Mouse (Mus musculus): ENCODE measurements around the gene Psmb4. TPM values are rescaled to one million over a fixed set of nuclear protein-coding genes. Genes with fewer than 3 reads are reported as not detected.
A peak's percentile ranks its signal among the peaks of the same experiment; 100 is the strongest.
"Not testable (repeated sequence)": the region's sequence is repeated elsewhere in the genome, so short reads cannot be mapped to it uniquely, and the experiment has no call there.

Psmb4 gene
- 100 to 1,000 TPM; 330 to 360 TPM for total RNA-seq (2021)
- long read RNA-seq, experiment 1, transcript Psmb4-201 (7 exons, 1,183 nt): major isoform, 87 of 90 reads
- long read RNA-seq, experiment 1, partial matches to known transcripts: 2 of 90 reads
- long read RNA-seq, experiment 1, other reads (novel, unspliced or antisense): 1 of 90 reads
- long read RNA-seq, experiment 2, transcript Psmb4-201 (7 exons, 1,183 nt): major isoform, 75 of 78 reads
- long read RNA-seq, experiment 2, partial matches to known transcripts: 3 of 78 reads
- long read RNA-seq, experiment 2, other reads (novel, unspliced or antisense): 0 of 78 reads

- DNase-seq (ENCODE audit: low spot score in 2 of 2): peak; percentile 61 to 82
Observed at GRCm38 (mm10) chr3:94886316-94887224, at the start of gene Psmb4. Psmb4 (minus strand) TSS chr3:94886961.

- not testable (repeated sequence) for DNase-seq (ENCODE audit: low spot score in 2 of 2)
Observed at GRCm38 (mm10) chr3:94936147-94936546, 49.4 kb upstream of the Psmb4 start.

DNA sequence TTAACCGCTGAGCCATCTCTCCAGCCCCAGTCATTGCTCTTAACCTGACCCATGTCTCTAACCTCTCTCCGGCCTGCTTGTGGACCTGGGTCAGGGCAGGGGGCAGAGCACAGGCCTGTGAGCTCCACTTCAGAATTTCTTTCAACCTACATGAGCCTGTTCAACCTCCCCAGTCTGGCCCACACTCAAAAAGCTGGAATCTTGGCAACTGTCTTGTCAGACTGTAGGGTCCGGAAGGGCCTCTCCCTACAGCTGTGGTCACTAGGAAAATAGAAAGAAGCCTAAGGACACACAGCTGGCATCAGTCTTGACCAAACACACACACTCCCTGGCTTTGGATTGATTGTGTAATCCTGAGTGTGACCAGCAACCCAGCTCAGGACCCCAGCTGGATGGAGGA, 48.6 kb upstream of the Psmb4 start:
- peak in 1 of 2 experiments; percentile 71 for DNase-seq (ENCODE audit: low spot score in 2 of 2)

DNA sequence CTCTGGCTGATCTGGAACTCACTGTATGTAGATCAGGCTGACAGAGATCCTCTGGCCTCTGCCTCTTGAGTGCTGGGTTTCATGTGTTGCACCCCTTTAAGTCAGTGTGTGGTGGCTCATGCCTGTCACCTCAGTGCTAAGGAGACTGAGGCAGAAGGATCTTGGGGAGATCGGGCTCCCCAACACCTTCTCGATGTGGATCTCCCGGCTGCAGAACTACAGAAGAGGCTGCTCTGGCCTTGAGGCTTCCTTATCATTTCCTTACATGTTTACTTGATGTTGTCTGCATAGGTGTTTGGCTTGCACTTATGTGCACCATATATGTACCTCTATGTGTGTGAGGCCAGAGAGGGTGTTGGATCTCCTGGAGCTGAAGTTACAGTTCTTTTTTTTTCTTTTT, 47.8 kb upstream of the Psmb4 start:
- DNase-seq (ENCODE audit: low spot score in 2 of 2): not testable (repeated sequence)

- DNase-seq (ENCODE audit: low spot score in 2 of 2): not testable (repeated sequence)
Observed at GRCm38 (mm10) chr3:94933604-94934003, 46.8 kb upstream of the Psmb4 start.

DNA sequence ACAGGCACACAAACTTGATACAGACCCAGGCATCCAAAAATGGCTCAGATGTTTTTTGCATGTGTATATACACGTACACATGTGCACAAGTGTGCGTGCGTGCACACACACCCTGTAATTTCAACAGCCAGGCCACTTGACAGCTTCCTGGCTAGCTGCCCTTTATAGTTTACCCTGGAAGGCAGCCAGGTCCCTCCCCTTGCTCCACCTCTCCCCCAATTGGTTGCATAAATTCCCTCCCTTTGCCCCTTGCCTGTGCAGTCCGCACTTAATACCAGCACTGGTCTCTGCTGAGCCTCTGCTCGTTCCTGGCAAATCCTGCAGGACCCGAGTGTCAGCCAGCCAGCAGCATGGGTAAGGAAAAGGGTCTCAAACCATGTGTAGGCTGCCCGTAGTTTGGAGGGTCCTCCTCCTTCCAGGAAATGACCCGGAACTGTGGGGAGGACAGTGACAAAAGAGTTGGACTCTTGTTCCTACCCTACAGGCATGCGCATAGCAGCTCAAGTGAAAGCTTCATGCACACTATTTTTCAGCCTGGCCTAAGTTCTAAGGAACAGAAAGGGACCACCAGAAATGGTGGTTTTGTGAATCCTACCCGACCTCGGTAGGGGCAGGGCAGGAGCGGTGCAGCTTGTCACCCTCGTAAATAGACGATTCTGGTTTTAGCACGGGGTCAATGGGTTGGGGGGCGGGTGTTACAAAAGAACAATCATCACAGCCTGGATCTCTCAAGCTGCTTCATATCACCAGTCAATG, 46.2 kb upstream of the Psmb4 start, which contains the start of gene Selenbp1:
Gene Selenbp1 (plus strand): TSS at position 248 of the 756 bp plus-strand sequence.
- DNase-seq (ENCODE audit: low spot score in 2 of 2): peak; percentile 49 to 67

GRCm38 (mm10) chr3:94932279-94932678, 45.5 kb upstream of the Psmb4 start:
- not testable (repeated sequence) for DNase-seq (ENCODE audit: low spot score in 2 of 2)

GRCm38 (mm10) chr3:94931427-94932082, 44.8 kb upstream of the Psmb4 start:
- not testable (repeated sequence) for DNase-seq (ENCODE audit: low spot score in 2 of 2)

DNA sequence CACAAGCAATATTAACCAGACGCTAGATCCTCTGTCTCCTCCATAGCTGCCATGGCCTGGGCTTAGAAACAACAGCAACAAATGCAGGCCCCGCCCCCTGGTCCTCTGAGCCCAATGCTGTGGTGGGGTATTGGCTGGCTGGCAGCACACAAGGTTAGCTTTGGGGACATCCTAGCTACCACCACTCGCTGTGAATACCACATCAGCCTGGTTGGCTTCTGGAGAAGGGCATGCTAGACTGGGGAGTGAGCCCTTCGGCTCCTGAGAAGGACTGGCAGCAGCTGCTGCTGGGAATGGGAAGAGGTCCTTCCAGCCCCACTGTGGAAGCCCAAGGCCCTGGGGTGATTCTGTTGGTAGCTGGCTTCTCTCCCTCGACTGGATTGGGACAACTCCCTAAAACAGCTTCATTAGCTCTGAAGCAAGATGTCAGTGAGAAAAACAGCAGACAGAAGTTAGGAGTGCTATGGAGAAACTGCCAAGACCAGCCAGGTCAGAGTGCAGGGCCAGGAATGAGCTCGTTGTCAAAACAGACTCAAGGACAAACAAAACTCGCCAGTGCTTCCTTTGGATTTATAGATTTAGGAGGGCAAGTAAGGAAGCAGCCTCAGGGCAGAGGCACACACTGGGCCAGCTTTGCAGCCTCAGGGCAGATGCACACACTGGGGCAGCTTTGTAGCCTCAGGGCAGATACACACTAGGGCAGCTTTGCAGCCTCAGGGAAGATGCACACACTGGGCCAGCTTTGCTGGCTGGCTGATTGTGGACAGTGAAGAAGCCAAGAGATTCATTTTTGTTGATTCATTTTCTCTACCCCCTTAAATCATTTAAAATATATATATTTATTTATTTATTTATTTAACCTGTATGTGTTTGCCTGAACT, 43.9 kb upstream of the Psmb4 start:
- DNase-seq (ENCODE audit: low spot score in 2 of 2): not testable (repeated sequence)

DNA sequence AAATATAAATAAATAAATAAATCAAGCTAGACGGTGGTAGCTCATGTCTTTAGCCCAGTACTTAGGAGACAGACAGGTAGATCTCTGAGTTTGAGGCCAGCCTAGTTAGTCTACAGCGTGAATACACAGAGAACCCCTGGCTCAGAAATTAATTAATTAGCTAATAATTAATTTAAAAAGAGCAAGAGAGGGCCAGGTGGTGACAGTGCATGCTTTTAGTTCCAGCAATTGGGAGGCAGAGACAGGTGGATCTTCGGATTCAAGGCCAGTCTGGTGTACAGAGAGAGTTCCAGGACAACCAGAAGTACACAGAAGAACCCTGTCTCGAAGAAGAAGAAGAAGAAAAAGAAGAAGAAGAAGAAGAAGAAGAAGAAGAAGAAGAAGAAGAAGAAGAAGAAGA, 42.2 kb upstream of the Psmb4 start:
- not testable (repeated sequence) for DNase-seq (ENCODE audit: low spot score in 2 of 2)

DNA sequence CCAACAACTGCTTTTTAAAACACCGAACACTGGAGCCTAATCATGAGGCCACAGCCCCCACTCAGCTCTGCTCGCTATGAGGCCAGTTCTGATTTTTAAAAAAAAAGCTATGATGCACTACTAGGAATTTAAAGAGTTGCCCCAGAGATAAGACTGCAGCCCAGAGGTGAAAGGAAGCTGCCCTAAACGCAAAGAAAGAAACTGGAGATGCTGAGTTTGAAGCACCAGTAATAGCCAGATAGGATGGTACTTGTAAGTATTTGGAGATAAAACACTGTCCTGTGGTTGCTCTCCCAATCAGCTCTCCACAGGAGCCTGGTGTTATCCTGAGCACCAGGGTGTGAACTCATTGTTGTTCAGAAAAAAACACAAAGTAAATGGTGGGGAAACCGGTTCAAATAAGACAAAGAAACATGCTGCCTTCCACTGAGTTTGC, 39.6 kb upstream of the Psmb4 start:
- not testable (repeated sequence) for DNase-seq (ENCODE audit: low spot score in 2 of 2)

GRCm38 (mm10) chr3:94924688-94925087, 37.9 kb upstream of the Psmb4 start:
- no peak for DNase-seq (ENCODE audit: low spot score in 2 of 2)

- no peak for DNase-seq (ENCODE audit: low spot score in 2 of 2)
Observed at GRCm38 (mm10) chr3:94922333-94922732, 35.6 kb upstream of the Psmb4 start.

GRCm38 (mm10) chr3:94921104-94921503, 34.3 kb upstream of the Psmb4 start:
- no peak for DNase-seq (ENCODE audit: low spot score in 2 of 2)

- no peak for DNase-seq (ENCODE audit: low spot score in 2 of 2)
Observed at GRCm38 (mm10) chr3:94918845-94919244, 32.1 kb upstream of the Psmb4 start.

DNA sequence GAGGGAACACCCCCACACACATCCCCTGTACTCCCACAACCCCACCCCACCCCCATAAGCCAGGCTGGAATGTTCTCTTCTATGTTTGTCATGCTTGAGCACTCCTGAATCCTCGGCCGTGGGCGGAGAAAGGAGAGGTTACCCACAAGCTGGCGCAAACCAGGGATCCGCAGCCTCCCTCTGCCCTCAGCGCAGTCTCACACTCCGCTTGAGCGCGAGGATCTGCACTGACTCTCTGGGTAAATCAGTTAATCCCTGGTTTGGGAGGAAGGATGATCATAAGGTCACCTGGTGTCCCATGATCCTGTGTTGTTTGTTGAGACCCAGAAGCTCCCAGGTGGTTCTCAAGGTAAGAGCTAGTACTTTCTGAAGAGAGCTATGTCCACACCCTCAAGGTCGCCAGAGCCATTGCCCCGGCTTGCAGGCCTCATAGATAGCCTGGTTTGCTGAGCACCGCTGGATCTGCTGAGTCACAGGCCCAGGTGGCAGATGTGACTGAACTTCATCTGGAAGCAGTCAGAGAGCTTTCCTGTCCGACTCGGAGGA, 31.1 kb upstream of the Psmb4 start:
- DNase-seq (ENCODE audit: low spot score in 2 of 2): no peak

GRCm38 (mm10) chr3:94915903-94916741, 29.4 kb upstream of the Psmb4 start:
- no peak for DNase-seq (ENCODE audit: low spot score in 2 of 2)

DNA sequence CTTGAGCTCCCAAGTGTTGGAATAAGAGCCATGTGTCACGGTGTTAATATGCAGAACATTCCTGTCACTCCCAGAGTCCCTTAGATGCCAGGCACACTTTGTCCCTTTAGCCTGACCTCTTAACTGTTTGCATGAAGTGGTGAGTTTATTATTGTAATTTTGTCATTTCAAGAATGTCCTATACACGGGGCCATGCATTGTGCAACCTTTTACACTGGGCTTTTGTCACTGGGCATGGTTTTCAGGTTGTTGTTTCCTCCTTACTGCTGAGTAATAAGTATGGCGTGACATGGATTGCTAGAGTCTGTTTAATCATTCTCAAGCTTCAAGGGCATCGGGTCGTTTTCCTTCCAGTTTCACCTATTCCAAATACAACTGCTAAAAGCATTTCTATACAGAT, 27.0 kb upstream of the Psmb4 start:
- DNase-seq (ENCODE audit: low spot score in 2 of 2): no peak
